Mouse (Mus musculus) hindbrain, embryonic 15.5 days (tissue): ENCODE measurements around the gene Rasgef1b. TPM values are rescaled to one million over a fixed set of nuclear protein-coding genes. Genes with fewer than 3 reads are reported as not detected.

ENCODE experiments used
- ATAC-seq: fragments of 200-750 bp; cut with Nextera tagmentation; 2 replicates; pipeline ENCODE4 v1.8.0; 2017; ENCODE audit warnings: low read depth, moderate number of reproducible peaks, moderate TSS enrichment; ENCODE audit not compliant: low FRiP score
- H3K27ac ChIP-seq: fragments of 300-500 bp; sonication (generic); replicated peaks from 2 replicates; pipeline ENCODE4 v1.5.1; 2015; ENCODE audit warnings: mild to moderate bottlenecking, inconsistent platforms
- H3K27me3 ChIP-seq: fragments of 300-500 bp; sonication (generic); 2 replicates; pipeline ENCODE4 v1.6.1; 2015; ENCODE audit warnings: control low read depth, inconsistent platforms
- H3K36me3 ChIP-seq: fragments of 300-500 bp; sonication (generic); 2 replicates; pipeline ENCODE4 v1.6.1; 2015; ENCODE audit warnings: control low read depth, inconsistent platforms
- H3K4me1 ChIP-seq: fragments of 300-500 bp; sonication (generic); replicated peaks from 2 replicates; pipeline ENCODE4 v1.6.1; 2015; ENCODE audit warnings: control low read depth, inconsistent platforms
- H3K4me2 ChIP-seq: fragments of 300-500 bp; sonication (generic); 2 replicates; pipeline ENCODE4 v1.6.1; 2015; ENCODE audit warnings: moderate library complexity, mild to moderate bottlenecking, inconsistent platforms
- H3K4me3 ChIP-seq: fragments of 300-500 bp; sonication (generic); 2 replicates; pipeline ENCODE4 v1.5.1; 2015; ENCODE audit warnings: mild to moderate bottlenecking, inconsistent platforms
- H3K9ac ChIP-seq: fragments of 300-500 bp; sonication (generic); 2 replicates; pipeline ENCODE4 v1.6.1; 2015; ENCODE audit warnings: inconsistent platforms
- H3K9me3 ChIP-seq: fragments of 300-500 bp; sonication (generic); 2 replicates; pipeline ENCODE4 v1.6.1; 2016; ENCODE audit warnings: control low read depth, inconsistent platforms
- WGBS: fragments of 180-500 bp; shearing (Covaris S2); methylation state at CpG from one replicate; pipeline ENCODE4 v1.1.7; 2015; 5-methylcytosine and 5-hydroxymethylcytosine counted together
- polyA plus RNA-seq: library from polyadenylated mRNA; unstranded; fragments of >200 nt; fragmentation: Nextera tagmentation; extraction: Ambion mirVana; gene quantifications from 2 replicates; pipeline ENCODE4 v1.2.1, GENCODE M21; 2015

Gene Rasgef1b
- polyA plus RNA-seq, 1 experiment from 2014 or later: 54.2 TPM

GRCm38 (mm10) chr5:99332021-99332420, 396.8 kb downstream of the Rasgef1b start:
- Histone ChIP-seq H3K4me3 (no peak overlapping the region), H3K27me3 (no peaks in the 10 kb centered on the region), H3K4me1 (0 out of 2 replicates have a peak, but pooled peaks cover 2% of the 10 kb centered on the region), H3K4me2 (no peak overlapping the region), H3K27ac (no peak overlapping the region), H3K9ac (no peak overlapping the region), H3K36me3 (no peaks in the 10 kb centered on the region), H3K9me3 (no peaks in the 10 kb centered on the region)
- 93% methylated on average over 2 of the region's 2 CpGs for WGBS
- ATAC-seq: no peak

DNA sequence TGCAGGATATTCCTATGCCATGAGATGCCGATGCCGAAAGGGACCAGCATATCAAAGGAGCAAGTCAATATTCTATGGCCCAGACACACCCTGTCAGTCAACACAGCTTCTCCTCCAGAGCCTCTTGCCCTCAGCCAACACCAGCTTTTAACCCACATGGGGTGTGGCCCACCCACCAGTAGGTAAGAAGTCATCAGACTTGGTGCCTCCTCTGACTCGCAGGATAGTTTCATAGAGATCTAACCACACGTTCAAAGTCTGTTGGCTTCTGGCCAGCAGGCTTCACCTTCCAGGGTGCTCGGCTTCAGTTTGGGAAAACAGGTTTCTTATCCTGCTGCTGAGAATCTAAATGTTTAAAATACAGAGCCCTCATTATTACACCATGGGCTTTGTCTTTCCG, 399.8 kb downstream of the Rasgef1b start:
- Histone ChIP-seq H3K4me1 (0 out of 2 replicates have a peak, but pooled peaks cover 2% of the 10 kb centered on the region), H3K4me3 (no peak overlapping the region), H3K27ac (no peak overlapping the region), H3K4me2 (no peak overlapping the region), H3K9me3 (no peaks in the 10 kb centered on the region), H3K36me3 (no peaks in the 10 kb centered on the region), H3K27me3 (no peaks in the 10 kb centered on the region), H3K9ac (no peak overlapping the region)
- no peak for ATAC-seq
- 82% methylated on average over 6 of the region's 6 CpGs for WGBS

DNA sequence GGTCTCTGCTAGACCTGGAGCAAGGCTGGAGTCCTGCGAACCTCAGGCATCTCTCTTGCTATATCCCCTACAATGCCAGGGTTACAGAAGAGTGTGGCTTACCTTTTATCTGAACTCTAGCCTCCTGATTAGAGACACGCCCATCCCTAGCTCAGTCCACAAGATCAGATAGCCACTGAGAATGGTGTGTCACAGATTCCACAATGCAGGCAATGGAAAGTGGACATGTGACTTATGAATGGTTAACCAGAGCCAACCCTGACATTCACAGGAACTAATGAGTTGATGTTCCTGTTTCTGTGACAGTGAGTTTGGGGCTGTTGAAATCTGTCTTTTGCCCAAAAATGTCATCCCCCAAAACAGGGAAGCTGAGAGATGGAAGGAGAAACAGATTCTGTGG, 401.8 kb downstream of the Rasgef1b start:
- no peak for ATAC-seq
- 82% methylated on average over 2 of the region's 2 CpGs for WGBS
- no peaks in the 10 kb centered on the region for H3K36me3 ChIP-seq
- H3K4me2 ChIP-seq: no peak overlapping the region
- no peak overlapping the region for H3K9ac ChIP-seq
- H3K4me3 ChIP-seq: no peak overlapping the region
- no peaks in the 10 kb centered on the region for H3K9me3 ChIP-seq
- no peak overlapping the region for H3K27ac ChIP-seq
- no peaks in the 10 kb centered on the region for H3K27me3 ChIP-seq
- 0 out of 2 replicates have a peak, but pooled peaks cover 2% of the 10 kb centered on the region for H3K4me1 ChIP-seq

DNA sequence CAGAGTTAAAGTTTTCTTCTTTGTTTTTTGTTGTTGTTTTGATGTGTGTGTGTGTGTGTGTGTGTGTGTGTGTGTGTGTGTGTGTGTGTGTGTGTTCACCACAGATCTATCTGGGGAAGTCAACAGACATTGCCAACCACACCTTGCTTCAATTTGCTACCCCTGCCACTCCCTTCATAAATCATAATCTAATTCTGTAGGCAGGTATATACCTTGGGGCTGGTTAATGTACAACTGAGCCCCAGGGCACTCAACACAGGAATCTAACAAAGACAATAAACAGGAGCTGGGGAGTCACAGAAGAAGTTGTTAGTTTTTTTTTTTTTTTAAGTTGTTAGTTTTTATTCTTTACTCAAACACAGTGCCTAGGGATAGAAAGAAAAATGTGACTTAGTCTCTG, 403.6 kb downstream of the Rasgef1b start:
- Histone ChIP-seq H3K4me1 (0 out of 2 replicates have a peak, but pooled peaks cover 2% of the 10 kb centered on the region), H3K4me2 (no peak overlapping the region), H3K9ac (no peak overlapping the region), H3K27ac (no peak overlapping the region), H3K36me3 (no peaks in the 10 kb centered on the region), H3K9me3 (no peaks in the 10 kb centered on the region), H3K4me3 (no peak overlapping the region), H3K27me3 (no peaks in the 10 kb centered on the region)
- ATAC-seq: no peak

GRCm38 (mm10) chr5:99320783-99321182, 408.1 kb downstream of the Rasgef1b start:
- Histone ChIP-seq H3K27me3 (no peaks in the 10 kb centered on the region), H3K27ac (no peak overlapping the region), H3K4me1 (no peaks in the 10 kb centered on the region), H3K4me3 (no peak overlapping the region), H3K9ac (no peak overlapping the region), H3K9me3 (no peaks in the 10 kb centered on the region), H3K4me2 (no peak overlapping the region), H3K36me3 (no peaks in the 10 kb centered on the region)
- 81% methylated on average over 4 of the region's 4 CpGs for WGBS
- ATAC-seq: no peak

DNA sequence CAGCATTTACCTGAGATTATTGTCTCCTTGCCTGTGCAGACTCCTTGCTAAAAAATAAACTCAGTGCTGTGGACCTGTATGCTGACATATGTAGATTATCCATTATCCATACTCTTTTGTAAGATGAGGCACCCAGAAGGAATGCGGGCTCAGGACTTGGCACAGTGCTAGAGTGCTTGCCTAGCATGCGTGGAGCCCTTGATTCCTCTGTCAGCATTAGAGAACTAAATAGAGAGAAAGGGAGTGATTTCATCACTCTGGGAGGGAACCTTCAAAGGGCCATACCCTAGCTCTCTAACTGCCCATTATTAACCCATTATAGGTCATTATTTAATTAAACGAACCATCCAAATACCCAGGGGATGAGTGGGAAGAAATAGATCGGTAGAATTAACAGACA, 430.9 kb downstream of the Rasgef1b start:
- H3K4me3 ChIP-seq: no peak overlapping the region
- no peak for ATAC-seq
- no peak overlapping the region for H3K4me2 ChIP-seq
- no peaks in the 10 kb centered on the region for H3K9me3 ChIP-seq
- H3K36me3 ChIP-seq: no peaks in the 10 kb centered on the region
- no peak overlapping the region for H3K9ac ChIP-seq
- H3K4me1 ChIP-seq: no peaks in the 10 kb centered on the region
- H3K27ac ChIP-seq: no peak overlapping the region
- H3K27me3 ChIP-seq: no peaks in the 10 kb centered on the region
- WGBS: 61% methylated on average over 4 of the region's 4 CpGs

DNA sequence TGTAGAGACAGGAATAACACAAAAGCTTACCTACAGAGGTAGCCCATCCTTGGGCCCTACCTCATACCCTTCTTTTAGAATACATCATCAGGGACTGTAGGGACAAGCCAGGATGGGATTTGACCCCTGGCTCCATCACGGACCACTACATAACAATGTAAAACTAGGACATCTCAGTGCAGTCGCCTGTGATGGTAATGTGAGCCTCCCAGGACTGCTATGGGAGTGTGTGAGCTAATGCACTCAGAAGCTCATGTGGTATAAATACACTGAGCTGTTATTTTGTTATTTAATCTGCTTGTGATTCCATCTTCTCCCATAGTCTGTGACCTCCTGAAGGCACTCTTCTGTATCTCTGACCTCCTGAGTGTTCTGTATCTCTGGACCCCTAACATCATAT, 432.5 kb downstream of the Rasgef1b start:
- no peak overlapping the region for H3K9ac ChIP-seq
- H3K27me3 ChIP-seq: no peaks in the 10 kb centered on the region
- no peak overlapping the region for H3K4me2 ChIP-seq
- no peaks in the 10 kb centered on the region for H3K4me1 ChIP-seq
- H3K4me3 ChIP-seq: no peak overlapping the region
- H3K27ac ChIP-seq: no peak overlapping the region
- no peaks in the 10 kb centered on the region for H3K9me3 ChIP-seq
- WGBS: 88% methylated on average over 2 of the region's 2 CpGs
- no peaks in the 10 kb centered on the region for H3K36me3 ChIP-seq
- ATAC-seq: no peak

DNA sequence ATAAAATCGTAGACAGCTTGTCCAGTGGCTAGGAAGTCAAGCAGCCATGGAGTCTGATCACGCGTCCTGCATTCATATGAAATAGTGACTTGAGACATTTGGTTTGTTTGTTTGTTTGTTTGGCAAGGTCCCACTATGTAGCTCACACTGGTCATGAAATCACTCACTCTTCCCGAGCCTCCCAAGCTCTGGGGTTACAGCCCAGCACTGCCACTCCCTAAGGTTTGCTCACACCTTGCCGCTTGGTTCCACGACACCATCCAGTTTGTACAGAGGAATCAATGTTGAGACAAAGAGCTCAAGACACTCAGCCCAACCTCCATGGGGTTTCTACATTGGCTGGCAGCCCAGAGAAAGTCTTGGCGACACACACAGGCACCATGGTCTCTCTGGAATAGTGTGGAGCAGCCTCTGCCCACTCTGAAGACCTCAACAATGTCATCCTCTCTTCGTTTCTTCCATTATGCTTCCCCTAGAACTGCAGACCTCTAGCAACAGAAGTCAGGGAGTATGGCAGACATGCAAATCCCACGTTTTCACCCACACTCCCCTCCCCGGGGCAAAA, 436.5 kb downstream of the Rasgef1b start:
- Histone ChIP-seq H3K27ac (no peak overlapping the region), H3K9ac (no peak overlapping the region), H3K36me3 (no peaks in the 10 kb centered on the region), H3K4me3 (no peak overlapping the region), H3K9me3 (no peaks in the 10 kb centered on the region), H3K4me1 (no peaks in the 10 kb centered on the region), H3K27me3 (no peaks in the 10 kb centered on the region), H3K4me2 (no peak overlapping the region)
- 69% methylated on average over 10 of the region's 10 CpGs for WGBS
- peak; percentile 38; the same call in 1 of the 2 replicates for ATAC-seq

DNA sequence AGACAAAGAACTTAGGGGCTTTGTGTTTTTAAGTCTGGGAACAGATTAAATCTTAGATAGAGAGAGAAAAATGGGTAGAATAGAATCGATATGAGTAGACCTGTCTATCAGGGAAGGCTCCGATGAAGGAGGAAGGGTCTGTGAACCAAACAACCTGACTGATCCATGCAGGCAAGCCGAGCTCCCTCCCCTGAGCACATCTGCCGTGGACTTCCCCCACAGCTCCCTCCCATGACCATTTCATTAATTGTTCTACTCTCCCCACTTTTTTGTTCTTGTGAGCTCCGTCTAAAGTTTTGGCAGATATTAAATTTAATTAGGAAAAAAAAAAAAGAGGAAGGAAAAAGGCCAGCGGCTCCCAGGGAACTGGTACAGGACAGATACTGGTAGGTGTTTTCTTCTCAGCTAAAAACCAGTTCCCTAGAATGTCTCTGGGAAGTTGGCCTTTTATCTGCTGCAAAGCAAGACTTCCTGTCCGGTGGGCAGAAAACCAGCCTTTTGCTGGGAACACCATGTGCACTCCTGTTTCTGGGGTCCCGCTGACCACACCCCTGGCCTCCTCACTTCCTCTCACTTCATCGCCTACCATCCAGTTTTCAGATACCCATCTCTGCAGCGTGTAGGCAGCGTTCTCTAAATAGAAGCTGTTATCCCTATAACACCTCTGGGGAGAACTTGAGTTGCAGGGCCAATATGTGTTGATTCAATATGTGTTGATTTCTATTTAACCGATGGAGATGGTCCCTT, 437.6 kb downstream of the Rasgef1b start:
- no peak overlapping the region for H3K4me2 ChIP-seq
- no peaks in the 10 kb centered on the region for H3K9me3 ChIP-seq
- WGBS: 74% methylated on average over 12 of the region's 12 CpGs
- no peaks in the 10 kb centered on the region for H3K4me1 ChIP-seq
- no peak overlapping the region for H3K27ac ChIP-seq
- no peak for ATAC-seq
- H3K27me3 ChIP-seq: no peaks in the 10 kb centered on the region
- H3K4me3 ChIP-seq: no peak overlapping the region
- no peak overlapping the region for H3K9ac ChIP-seq
- no peaks in the 10 kb centered on the region for H3K36me3 ChIP-seq

- no peak for ATAC-seq
- Histone ChIP-seq H3K9me3 (no peaks in the 10 kb centered on the region), H3K4me1 (no peaks in the 10 kb centered on the region), H3K4me2 (no peak overlapping the region), H3K27ac (no peak overlapping the region), H3K4me3 (no peak overlapping the region), H3K9ac (no peak overlapping the region), H3K36me3 (no peaks in the 10 kb centered on the region), H3K27me3 (no peaks in the 10 kb centered on the region)
- 81% methylated on average over 4 of the region's 4 CpGs for WGBS
These were observed 440.6 kb downstream of the Rasgef1b start for GRCm38 (mm10) chr5:99288262-99288661.

- Histone ChIP-seq H3K9ac (no peak overlapping the region), H3K4me3 (no peak overlapping the region), H3K4me1 (no peaks in the 10 kb centered on the region), H3K27ac (no peak overlapping the region), H3K4me2 (no peak overlapping the region), H3K36me3 (no peaks in the 10 kb centered on the region), H3K27me3 (no peaks in the 10 kb centered on the region), H3K9me3 (no peaks in the 10 kb centered on the region)
- no peak for ATAC-seq
- 89% methylated on average over 6 of the region's 6 CpGs for WGBS
These were observed 441.1 kb downstream of the Rasgef1b start for GRCm38 (mm10) chr5:99287647-99288185.

GRCm38 (mm10) chr5:99286575-99286974, 442.3 kb downstream of the Rasgef1b start:
- ATAC-seq: no peak
- no peaks in the 10 kb centered on the region for H3K4me1 ChIP-seq
- H3K9me3 ChIP-seq: no peaks in the 10 kb centered on the region
- WGBS: 87% methylated on average over 6 of the region's 6 CpGs
- no peaks in the 10 kb centered on the region for H3K36me3 ChIP-seq
- H3K27ac ChIP-seq: no peak overlapping the region
- no peak overlapping the region for H3K4me3 ChIP-seq
- no peak overlapping the region for H3K9ac ChIP-seq
- H3K27me3 ChIP-seq: no peaks in the 10 kb centered on the region
- no peak overlapping the region for H3K4me2 ChIP-seq
